Mouse (Mus musculus) CD4-positive helper T cell, adult 2 months (primary cell): Measurements from ENCODE around the gene Cd9.
"Not testable (repeated sequence)": the region's sequence is repeated elsewhere in the genome, so short reads cannot be mapped to it uniquely, and the experiment has no call there.

ENCODE experiments used
- DNase-seq: peaks from one replicate; pipeline ENCODE4 v3.0.0-alpha.2; 2012; ENCODE audit warnings: low read depth, missing footprints, low spot score

Gene Cd9

DNA sequence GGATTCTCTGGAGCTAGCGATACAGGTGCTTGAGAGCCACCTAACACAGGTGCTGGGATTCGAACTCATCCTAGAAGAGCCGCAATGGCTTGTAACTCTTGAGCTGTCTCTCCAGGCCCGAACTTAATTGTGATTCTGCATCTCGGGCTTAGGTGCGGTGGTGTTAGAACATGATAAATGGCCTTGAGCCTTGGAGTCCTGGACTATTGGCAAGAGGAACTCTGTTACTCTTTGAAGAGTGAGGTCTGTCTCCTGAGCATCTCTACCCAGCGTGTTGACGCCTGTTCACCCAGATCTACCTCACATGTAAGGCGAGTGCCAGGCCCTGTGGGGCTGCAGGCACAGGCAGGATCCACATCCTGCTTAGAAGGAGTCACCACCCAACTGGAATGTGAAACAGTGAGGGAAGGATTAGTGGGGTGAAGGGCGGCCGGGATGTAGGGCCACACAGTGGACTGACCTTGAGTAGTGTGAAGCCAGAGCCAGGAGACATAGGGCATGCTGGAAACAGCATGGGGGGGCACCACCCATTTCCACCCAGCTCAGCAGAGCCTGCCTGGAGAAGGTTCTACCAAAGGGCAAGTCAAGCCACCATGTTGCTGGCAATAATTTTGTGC, 8.7 kb upstream of the Cd9 start:
- DNase-seq: no peak

DNA sequence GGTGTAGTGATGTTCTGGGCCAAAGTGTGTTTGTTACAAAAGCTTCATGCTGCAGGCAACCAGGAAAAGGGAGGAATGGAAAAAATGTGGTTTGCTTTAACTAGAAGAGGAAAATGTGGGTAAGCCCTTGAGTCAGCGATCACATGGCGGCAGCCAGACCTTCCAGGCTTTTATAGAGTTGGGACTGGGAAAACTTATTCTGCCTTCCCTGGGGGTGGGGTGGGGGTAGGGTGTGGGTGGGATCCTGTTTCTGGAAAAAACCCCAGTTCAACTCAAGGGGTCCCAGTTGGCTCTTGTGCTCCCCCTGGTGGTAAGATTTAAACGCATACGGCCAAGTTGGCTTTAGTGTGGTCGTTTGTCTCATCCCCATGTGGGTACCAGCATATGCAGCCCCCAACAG, 3.5 kb upstream of the Cd9 start:
- peak; percentile 53 for DNase-seq

DNA sequence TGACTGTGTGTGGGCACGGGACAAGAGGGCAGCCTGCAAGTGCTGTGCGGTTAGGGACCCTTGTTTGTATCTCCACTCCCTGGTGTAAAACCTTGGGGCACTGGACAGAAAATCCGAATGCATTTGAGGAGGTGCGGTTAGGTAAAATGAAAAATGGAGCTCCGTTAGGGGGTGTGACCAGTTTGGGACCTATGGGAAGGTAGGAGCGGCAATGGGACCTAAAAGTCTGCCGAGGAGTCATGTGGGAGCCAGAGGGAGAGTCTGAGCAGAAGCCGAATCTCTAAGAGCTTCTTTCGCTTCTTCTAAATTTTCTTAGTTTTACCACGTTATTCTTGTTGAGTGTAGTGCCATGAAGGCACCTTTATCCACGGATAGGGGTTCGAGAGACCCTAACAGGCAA, 1.8 kb upstream of the Cd9 start:
- no peak for DNase-seq

DNA sequence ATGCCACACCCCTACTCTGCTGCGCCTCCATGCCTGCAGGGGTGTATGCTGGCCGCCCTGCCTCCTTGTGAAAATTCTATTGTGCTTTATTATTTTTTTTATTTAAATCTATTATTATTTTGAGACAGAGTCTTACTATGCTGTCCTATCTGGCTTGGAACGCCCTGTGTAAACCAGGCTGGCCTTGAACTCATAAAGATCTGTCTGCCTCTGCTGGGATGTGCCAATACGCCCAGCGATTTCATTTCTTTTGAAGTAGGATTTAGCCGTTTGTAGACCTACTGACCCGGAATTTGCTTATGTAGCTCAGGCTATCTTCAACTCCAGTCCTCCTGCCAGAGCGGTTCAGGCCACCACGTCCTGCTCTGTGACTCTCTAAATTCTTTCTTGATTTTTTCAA, 770 bp upstream of the Cd9 start:
- no peak for DNase-seq

DNA sequence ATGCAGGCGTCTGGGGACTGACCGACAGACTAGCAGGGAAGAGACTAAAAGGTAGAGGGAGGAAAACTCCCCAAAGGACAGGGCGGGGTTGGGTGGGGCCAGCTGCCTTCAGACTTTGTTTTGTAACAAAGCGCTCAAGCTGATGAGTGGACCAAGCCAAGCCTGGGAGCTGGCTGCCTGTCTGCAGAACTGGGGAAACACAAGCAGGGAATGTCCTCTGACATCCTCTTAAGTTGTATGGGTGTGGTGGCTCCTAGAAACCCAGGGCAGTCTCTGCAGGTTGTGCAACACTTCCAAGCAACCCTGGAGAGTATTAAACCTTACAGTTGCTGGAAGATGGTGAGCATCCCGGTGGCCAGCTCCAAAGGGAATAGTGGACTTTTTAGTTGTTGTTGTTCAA, 1.4 kb downstream of the Cd9 start:
- DNase-seq: no peak

DNA sequence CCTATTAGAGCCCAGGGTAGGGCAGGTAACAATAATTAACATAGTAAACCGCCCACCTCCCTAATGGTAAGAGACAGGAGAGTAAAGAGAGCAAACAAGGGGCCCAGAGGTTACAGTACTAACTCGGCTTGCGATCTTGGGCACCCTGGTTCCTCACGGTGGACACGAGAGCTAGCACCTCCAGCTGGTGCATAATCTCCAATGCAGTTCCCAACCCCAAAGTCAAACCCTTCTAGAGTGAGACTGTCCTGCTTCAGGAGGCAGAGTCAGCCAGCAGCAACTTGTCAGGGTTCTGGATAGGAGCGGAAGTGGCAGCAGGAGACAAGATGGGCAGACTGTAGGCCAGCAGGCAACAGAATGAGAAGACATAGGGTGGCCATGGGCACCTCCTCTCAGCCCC, 1.9 kb downstream of the Cd9 start:
- DNase-seq: no peak

DNA sequence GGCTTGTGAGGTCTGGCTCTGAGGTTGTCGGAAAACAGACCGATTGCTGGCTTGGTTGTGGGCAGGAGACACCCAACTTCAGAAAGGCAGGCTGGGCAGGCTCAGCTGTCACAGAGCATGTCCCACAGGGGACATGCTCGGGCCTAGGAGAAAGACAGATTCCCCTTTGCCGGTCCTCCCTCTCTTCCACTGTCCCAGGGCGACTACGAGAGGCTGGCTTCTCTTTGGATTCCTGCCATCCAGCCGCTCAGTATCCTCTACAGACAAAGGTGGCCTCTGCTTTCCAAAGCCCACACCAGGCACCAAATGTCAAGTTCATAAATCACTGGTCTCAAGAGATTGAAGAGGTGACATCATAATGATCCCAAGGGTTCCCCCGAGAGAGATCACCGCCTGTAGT, 2.6 kb downstream of the Cd9 start:
- DNase-seq: no peak

DNA sequence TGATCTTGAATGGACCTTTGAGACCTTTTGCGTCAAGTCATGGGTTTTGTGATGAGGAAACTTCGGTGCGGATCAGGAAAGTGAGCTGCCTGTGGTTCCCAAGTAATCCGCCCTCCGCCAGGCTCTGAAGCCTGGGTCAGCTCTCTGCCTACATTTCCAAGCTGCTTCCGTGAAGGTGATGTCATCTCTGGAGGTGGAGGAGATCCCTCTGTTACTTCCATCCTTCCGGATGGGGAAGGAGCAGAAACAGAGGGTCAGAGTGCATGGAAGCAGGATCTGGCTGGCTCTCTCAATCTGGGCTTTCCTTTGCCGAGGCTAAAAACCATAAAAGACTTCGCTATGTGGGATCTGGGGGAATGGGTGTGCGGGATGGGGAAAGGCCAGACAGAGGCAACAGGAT, 3.2 kb downstream of the Cd9 start:
- DNase-seq: no peak

DNA sequence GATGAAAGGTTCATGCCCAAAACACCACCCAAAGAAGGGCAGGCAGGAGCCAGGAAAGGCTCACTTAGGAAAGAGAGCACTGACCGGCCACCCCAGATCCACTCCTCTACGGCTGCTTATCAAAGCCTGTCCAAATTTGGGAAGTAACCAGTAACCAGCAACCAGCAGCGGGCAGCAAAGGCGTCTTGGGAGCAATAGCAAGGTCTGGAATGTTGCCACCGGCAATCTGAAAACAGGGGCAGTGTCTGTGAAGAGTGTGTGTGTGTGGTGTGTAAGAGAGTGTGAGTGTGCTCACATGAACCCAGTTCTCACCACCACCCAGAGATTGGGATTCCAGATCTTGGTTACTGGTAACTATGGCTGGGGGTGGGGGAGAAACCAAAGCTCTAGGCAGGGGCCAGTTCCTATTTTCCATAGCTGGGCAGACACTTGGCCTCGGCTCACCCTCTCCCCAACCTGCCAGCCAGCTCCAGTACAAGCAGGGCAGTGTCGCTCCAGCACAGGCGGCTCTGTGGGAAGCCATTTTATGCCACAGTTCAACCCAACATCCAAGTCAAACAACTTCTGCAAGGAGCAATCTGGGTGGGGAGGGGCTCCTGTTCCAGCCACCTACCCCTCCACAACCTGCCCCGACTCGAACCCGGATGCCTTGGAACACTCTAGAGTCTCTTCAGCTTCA, 4.6 kb downstream of the Cd9 start:
- no peak for DNase-seq

DNA sequence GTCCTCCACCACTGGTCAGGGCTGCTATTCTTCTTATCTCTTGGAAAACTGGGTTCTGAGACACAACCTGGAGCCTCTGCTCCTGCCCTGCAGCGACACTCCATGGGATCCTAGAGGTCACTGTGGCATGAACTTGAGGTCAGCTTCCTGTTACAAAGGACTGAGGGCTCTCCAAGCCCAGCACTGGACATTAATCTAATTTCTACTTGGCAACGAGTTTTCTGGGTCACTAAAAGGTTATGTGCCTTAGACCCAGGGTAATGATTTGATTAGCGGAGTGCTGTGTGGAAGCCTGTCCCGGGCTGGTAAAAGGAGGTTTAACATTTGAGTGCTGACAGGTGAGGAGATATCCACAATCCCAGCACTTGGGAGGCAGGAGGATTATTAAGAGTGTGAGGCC, 9.0 kb downstream of the Cd9 start:
- DNase-seq: no peak

DNA sequence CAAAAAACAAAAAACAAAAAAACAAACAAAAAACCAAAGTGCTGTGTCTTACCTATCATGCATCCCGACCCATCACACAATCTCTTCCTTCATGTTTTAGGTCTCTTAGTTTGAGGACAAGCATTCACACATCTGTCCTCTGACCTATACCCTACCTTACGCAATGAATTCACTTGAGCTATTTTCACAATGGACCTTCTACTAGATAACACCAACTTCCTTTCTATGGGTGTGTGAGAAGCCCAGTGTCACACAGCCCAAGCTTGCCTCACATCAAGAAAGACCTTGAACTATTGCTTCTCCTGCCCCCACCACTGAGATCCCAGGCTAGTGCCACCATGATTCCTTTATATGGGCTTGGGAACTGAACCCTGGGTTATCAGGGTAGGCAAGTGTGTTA, 9.9 kb downstream of the Cd9 start:
- no peak for DNase-seq

DNA sequence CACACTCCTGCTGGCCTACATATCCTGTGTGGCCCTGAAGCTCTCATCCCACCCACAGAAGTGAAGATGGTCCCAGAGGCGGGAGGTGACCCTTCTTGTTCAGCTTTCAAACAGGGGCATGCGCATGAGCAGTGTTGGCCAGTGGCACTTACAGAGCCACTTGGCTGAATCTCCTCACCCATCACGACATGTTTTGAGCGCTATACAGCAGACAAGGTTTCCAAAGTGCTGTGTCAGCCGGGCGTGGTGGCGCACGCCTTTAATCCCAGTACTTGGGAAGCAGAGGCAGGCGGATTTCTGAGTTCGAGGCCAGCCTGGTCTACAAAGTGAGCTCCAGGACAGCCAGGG, 10.3 kb downstream of the Cd9 start:
- not testable (repeated sequence) for DNase-seq

DNA sequence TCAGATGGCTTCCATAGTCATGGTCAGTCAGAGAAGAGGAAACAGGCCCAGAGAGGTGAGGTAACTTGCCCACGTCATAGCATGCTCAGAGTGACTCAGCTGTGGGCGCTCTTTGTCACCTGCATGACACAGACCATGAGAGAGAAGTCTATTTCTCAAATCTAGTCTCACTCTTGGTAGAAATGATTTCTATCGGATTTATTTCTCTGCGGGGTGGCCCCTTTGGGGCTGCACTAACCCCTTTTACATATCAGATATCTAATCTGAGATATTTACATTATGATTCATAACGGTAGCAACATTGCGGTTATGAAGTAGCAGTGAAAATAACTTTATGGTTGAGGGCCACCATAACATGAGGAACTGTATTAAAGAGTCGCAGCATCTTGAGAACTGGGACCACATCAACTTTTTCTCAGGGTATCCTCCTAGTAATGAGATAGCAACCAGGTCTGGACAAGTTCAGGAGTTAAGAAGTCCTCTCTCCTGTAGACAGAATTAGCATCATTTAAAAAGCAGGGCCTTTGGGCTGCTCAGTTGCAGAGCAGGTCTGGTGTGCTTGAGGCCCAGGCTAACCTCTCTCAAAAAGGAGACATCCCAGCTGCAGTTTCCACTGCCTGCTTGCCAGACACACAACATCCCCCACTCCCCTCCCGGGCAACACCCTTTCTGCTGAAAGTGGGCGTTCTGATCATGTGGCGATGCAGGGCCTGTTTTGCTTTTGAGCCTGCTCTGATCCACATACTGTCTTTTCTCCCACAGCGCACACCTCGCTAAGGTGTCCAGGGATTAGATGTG, 10.9 kb downstream of the Cd9 start:
- peak; percentile 78 for DNase-seq

DNA sequence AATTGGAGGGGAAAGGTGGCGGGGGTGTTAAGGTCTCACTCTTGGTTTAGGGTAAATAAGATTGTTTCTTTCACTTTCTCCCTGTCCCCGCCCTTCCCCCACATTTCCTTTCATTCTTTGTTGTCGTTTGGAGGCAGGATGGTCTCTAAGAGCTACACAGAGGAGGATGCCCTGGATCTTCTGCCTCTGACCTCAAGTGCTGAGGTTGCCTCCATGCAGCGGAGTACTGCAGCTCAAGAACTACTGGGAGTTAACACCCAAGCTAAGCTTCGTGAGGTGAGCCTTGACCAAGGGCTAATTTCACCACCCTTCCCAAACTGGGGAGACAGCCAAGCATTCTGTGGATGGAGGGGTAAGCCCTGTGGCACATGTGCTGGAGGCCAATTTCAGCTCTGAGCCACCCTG, 12.2 kb downstream of the Cd9 start:
- DNase-seq: peak; percentile 83

DNA sequence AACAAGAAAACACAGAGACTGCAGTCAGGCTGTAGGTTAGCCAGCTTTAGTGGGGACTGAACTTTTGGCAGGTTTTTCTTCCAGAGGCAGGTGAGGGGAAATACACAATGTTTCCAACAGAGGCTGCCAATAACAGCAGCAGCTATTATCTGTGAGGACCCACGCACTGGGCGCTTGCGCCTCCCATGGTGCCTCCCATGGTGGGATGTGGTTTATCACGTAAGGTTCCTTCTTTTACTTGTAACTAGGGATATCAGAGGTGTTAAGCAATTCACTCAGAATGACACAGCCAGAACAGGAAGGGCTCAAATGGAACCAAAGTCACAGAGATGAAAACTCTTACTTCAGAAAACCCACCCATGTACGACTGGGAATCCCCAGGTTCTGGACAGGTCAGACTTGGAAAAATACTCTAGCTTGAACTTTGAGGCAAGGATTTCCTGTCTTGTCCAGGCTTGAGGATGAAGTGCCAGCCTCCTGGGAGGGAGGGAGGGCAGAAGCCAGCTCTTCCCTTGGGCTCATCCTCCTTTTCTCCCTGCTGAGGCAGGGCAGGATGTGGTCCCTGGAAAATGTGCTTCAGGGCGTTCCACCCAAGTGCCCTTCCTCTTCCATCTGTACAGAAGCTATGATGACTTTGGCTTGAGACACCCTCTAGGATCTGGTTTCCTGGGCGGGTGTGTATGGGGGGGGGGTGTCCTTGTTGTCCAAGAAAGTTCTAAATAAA, 12.8 kb downstream of the Cd9 start:
- peak; percentile 78 for DNase-seq

DNA sequence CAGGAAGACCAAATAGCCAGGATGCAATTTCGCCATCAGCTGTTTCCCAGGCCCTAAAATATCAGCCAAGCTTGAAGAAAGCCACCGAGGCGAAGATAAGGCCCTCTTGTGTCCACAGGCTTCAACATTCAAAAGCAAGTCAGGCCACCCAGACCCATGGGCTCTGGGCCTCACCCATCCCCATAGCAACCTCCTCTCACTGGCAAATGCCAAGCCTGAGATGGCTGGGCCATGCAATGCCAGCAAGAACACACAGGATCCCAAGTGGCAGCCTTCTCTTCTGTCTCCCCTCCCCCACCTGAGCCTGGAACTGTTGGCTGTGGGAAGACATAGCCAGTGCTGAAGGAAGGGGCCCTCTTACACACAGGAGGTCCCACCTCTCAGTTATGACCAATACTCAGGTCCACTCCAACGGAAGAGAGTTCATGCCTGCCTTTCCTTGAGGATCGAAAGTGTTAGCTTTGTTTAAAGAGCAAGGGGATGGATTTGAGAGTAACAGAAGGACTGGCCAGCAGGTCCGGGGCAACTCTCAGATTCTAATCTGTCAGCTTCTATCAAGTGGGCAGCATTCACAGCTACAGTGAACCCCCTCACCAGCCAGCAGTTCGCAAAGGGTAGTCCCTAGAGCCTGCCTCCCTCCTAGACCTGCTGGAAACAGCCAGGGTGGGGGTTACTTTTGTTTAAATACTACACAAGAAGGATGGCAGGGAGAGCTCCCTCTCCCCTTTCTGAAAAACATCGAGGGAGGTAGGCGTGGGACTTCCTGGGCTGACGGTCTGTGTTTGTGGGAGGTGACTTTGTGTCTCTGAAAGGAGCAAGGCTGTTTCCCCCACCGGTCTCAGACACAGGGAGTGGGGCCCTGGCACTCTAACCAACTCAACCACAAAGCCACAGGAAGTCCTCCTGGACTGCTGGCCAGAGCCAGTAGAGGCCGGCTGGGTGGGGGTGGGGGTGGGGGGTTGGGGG, 13.9 kb downstream of the Cd9 start:
- peak; percentile 82 for DNase-seq

DNA sequence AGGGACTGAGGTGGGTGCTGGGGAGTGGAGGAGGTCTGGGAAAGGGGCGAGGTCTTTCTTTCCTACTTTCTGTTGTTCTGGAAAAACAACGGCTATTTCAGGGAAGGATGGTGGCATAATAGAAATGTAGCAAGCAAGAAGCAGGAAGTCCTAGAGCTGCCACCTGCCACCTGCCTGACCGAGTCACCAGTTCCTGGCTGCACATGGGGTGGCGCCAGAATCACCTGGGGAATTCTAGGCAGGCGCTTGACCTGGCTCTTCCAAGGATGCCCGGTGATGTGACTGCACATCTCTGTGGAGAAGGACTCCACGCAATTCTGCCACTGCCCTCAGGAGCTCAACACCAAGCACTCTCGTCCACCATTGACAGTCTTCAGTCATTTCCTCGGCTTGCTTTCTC, 15.2 kb downstream of the Cd9 start:
- no peak for DNase-seq

DNA sequence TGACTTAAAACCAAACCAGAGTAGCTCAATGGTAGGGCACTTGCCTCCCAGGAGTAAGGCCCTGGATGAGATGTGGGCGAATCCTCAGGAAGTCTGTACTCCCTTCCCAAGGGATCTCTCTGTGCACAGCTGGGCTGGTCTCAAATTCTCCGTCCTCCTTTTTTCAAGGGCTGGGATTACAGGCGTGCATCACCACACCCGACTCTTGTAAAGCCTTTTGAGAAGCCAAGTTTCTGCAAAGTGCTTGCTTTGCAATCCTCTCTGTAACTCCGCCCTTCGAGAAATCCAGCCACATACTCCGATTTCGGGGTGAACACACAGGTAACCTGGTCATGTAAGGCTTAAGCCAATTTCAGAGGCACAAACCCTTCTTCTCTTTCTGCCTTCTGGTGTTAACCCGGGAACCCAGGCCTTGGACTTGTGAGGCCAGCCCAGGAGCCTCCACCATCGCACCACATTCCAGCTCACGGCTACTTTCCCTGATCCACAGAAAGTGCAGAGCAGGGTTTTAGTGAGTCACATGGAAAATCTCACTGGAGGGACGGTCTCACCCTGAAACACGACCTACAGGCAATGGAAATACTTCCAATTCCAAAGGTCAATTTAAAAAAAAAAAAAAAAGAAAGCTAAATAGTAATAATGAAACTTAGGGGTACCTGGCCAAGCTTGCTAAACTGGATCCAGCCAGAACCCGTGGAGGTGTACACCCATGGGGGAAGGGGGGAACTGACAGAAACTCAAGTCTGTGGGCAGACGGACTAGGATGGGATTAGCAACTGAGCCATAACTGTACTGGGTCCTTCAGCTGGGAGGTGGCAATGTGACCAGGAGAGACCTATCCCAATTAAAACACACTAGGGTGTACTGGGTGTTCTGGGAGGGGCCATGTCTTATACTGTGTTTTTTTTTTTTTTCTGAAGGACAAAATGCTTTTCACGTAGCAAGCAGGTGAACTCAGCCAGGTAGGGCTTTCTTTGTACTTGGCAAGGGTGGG, 16.2 kb downstream of the Cd9 start:
- no peak for DNase-seq

DNA sequence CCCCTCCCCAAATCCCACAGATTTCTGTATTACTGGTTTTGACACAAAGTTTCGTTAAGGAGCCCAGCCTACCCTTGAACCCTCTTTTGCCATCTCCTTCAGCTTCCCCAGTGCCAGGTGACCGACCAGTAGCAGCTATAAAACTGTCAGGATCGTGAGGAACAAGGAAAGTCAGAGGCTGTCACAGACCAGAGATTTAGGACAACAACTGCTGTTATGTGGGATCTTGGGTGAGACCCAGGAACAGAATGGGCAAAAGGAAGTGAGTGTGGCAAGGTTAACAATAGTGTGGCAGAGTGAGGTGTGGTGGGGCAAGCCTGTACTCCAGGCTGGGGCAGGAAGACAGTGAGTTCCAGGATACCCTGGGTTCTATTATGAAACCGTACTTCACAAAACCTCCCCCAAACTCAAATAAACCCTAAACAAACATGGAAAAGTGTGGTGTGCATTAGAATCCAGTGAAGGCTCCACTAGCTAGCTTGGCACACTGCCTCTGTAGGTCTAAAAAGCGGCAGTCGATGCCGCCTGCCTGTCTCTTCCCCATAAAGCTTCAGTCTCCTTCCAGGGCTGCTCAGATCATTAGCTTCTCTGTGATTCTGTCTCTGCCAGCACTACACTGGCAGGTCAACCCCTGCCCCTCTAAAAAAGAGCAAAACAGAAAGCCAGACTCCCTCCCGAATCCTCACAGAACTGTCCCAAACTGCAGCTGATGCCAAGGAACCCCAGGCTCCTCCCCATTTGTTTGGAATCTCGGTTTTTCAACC, 17.6 kb downstream of the Cd9 start:
- no peak for DNase-seq
